Mouse (Mus musculus) T-helper 2 cell (primary cell): ENCODE measurements around the gene Dnajc3.

Experiments
- in situ Hi-C: fragments of 300-600 bp; cut with MboI, MseI; formaldehyde crosslinking; loops from one replicate; pipeline ENCODE4 v1.15.1; 2025; ENCODE audit warnings: high pct_unique_total_duplicates

Gene Dnajc3

DNA sequence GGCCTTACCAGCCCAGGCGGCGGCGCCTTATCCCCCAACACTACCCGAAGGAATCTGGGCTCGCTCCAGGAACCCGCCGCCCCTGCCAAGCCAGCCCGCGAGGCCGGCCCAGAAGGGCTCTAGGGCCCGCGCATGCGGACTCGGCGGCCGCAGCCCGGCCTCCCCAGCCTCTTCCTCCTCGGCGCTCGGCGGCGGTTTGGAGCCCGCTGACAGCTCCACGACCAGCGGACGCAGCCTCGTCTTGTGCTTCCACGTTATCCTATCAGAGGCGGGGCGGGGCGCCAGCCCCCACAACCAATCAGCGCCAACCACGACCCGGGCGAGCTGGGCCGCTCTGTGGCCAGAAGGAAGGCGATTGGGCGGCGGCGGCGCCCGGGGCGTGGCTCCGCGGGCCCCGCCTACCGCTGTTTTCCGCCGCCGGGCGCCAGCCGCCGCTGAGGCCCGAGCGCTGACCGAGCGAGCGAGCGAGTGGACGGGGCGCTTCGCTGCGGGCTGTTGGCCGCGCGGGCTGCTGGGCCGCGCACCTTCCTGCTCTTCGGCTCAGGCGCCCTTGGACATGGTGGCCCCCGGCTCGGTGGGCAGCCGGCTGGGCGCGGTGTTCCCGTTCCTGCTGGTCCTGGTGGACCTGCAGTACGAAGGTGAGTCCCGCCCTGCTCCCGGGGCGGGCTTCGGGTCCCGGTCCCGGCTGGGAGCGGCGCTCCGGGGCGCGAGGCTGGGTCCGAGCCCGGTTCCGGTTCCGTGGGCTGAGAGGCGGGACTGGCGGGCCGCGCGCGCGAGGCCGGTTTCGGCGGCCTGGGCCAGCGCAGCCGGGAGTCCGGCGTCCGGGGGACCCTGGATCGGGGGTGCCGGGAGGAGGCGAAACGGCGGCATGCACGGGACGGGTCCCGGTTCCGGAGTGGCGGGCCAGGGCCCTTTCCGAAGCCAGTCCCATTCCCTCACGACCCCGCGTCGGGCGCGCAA is at the start of gene Dnajc3:
Gene Dnajc3, plus strand, starts transcription at position 444 of the 960 bp plus-strand sequence.
- in situ Hi-C loops = loop anchor here (25.0 kb wide), 1 partner anchor 1349 kb away; the partner anchor contains the start of gene Mbnl2

DNA sequence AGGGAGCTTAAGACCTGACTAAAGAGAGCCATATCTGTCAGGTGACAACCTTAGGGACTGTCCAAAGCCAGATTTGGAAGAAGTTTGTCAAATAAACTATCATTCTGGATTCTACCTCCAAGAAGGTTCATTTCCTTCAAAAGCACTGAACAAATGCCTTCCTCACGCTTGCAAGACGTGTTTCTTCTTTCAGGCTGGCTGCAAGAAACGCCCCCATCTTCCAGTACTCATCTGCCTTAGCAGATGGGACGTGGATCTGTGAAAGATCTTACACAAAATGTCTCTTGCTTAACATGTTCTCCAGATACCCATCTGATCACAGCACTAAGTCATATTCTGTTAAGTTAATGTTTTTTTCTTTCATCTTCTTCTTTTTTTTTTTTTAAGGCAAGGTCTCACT is 47.7 kb upstream of the Dnajc3 start:
- in situ Hi-C loops = no loop called here

DNA sequence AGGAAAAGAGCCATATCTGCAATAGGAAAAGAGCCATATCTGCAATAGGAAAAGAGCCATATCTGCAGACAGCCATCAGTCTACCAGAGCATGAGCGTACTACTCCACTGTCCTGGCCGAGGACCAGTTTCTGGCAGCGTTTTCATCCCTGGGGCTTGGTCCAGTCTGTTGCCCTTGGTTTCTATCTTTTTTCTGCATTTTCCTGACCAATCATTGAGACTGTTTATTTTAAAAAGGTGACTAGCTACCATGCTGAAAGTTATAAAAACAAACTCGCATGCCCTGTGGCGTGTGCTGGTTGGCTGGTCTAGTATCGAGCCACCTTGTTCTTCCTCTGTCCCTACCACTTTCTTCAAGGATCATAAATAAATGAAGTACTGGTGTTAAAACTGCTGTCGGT is 42.5 kb upstream of the Dnajc3 start:
- in situ Hi-C loops = no loop called here

DNA sequence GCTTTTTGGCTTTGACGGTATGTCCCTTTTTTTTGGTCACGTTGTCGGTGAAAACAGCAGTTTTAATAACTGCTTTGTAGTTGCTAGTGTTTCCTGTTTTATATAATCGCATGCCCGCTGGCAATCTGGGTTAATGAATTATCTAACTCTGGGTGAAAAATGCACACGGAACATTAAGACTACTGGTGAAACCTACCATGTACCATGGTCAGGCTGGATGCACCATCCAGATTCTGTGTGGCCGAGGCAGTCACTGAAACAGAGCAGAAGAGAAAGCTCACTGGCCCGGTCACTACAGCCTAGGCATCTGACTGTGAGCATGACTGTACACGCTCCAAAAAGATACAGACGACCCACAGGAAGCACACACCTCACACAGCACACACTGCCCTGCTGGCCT is 42.1 kb upstream of the Dnajc3 start:
- in situ Hi-C loops = no loop called here

DNA sequence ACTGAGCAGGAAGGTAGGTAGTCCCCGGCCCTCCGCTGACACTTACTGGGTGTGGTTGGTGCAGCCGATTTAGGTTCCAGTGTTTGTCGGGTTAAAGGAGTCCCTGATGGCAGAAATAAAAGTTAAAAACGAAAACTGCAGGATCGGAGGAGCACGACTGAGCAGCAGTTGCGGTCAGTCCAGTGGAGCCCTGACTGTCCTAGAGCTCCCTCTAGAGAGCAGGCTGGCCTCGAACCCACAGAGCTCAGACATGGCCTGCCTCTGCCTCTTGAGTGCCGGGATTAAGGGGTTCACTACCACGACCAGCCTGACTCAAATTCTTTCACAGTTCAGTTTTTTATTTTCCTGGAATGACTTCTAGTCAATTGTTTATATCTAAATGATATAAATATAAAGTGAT is 37.8 kb upstream of the Dnajc3 start:
- in situ Hi-C loops = no loop called here

DNA sequence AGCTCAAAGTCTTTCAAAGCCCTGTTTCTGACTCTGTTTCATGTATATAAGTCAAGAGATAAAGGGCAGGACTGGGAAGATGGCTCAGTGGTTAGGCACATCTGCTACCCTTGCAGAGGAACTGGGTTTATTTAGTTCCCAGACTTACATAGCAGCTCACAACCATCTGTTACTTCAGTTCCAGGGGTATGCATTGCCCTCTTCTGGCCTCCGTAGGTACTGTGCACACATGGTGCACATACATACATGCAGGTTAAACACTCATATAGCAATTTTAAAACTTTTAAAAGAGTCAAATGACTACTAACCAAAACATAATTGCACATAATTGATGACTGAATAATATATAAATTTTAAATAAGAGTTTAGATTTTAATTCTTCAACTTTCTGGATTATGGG is 36.9 kb upstream of the Dnajc3 start:
- in situ Hi-C loops = no loop called here

DNA sequence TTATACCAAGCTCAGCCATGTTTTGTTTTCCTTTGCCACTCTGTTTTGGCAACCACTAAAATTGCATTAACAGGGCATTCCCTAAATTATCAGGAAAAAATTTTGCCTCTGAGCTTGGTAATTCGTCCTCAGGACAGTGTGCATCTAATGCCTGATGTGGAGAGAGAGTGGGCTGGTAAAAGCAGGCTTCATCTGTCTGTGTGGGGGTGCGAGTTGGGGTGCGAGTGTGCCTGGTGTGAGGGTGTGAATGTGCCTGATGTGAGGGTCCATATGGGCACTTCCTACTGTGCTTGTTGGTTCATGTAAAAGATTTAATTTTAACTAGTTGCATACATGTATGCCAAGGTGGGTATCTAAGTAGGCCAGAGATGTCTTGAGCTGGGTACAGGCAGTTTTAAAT is 34.4 kb upstream of the Dnajc3 start:
- in situ Hi-C loops = no loop called here

DNA sequence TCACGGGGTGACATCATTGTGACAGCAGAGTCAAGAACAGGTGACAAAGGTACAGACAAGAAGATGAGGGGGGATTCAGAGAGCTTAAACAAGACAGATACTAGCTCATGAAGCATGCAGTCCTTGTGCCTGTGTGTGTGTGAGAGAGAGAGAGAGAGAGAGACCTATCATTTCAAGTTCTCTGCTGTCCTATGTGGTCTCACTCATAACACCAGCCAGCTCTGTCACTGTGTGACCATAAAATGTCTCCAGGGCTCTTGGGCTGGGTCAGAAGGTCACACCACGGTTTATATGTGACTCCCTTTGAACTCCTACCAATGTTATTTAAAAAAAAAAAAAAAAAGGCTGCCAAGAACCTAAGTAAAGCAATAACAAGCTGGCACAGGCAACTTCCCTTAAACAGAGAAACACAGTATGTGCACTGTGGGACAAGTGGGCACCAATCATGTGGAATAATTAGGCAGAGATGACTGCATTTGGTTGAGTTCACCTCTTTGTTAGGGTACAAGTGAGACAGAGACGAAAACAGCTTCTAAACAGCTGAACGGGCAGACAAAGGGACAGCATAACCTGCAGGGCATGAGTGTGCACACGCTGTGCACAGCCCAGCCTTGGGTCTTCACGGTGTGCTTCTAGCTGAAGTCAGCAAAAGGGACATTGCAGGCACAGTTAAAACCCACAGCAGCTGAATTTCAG is 33.8 kb upstream of the Dnajc3 start:
- in situ Hi-C loops = no loop called here

DNA sequence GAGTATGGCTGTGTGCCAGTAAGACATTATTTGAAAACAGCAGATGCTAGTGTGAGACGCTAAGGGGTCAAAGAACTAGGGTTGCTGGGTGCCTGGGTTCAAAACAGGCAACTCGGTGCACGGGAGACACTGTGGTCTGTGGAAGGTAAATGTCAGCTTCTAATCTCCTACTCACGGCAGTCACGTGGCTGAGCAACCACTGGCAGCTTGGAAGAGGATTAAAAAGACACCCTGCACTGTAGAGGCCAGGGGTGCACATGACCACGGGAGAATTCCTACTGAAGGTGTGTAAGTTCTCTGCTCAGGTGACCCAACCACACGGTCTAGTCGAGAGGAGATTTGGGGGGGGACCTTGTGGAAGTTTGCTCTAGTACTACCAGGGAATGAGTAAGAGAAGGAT is 30.2 kb upstream of the Dnajc3 start:
- in situ Hi-C loops = no loop called here

DNA sequence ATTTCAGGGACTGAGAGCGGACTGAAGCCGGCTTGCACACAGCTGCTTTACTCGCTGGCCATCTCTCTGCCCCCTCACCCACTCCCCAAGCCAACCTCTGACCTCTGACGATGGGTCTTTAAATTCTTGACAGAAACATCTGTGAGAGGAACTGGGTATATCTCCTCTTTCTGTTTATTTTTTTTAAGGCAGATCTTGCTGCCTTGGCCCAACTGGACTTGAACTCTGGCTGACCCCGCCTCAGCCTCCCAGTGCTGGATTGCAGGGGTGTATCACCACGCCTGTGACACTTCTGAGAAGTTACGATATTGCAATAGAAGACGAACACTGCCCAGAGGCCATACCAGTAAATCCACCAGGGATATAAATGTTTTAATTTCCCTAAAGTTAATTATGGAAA is 27.9 kb upstream of the Dnajc3 start:
- in situ Hi-C loops = loop anchor here (10.0 kb wide), 1 partner anchor 65 kb away; no protein-coding TSS in a partner anchor

DNA sequence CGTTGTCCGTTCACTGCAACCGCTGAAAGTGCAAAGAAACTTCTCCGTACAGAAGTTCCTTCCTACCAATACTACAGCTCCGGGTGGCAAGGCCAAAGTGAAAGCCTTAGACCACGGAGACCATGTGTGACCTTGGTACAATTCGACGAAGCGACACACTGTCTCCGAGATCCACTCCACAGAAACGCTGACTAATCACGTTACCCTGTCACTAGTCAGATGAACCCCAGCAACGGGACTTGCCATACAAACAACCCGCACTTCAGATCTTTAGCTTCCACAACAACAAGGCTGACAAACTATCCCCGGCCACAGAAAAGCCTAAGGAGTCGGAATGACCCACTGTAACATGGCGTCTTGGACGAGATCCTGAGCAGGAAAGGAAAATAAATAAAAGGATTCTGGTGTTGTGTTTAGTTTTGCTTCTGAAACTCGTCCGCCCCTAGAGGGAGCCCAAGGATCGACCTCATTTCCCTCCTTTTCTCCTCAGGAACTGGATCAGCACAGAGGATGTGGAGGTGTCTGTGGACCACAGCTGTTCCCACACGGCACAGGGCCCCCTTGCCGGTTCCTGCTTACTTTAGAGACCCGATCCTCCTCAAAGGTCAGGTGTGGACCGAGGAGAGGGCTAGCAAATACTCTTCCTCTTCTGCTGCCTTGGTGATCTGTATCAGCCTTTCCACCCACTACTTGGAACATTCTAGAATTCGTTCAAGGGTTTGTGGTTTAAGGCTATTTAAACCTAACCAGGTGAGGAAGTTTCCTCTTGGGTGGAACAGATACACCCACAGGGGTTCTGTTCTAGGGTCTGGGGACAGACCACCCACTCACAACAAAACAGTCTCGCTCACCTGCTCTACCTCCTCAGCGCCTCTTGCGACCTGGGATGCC is 27.2 kb upstream of the Dnajc3 start:
- in situ Hi-C loops = loop anchor here (10.0 kb wide), 1 partner anchor 64 kb away; no protein-coding TSS in a partner anchor

DNA sequence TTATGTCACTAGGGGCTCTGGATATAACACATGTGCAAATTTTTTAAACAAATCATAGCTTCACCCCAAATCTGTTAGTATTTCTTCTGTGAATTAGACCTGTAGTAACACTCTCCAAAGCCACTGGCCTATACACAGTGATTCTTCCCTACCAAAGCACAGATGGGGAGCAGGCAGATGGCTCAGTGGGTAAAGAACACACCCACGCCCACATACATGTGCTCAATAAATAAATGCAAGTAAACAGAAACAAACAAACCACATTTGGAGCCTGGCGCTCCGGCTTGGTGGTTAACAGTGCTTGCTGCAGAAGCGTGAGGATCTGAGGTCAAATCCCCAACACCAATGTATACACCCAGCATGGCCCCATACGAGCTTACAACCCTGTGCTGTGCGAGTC is 26.3 kb upstream of the Dnajc3 start:
- in situ Hi-C loops = loop anchor here (10.0 kb wide), 1 partner anchor 63 kb away; no protein-coding TSS in a partner anchor

DNA sequence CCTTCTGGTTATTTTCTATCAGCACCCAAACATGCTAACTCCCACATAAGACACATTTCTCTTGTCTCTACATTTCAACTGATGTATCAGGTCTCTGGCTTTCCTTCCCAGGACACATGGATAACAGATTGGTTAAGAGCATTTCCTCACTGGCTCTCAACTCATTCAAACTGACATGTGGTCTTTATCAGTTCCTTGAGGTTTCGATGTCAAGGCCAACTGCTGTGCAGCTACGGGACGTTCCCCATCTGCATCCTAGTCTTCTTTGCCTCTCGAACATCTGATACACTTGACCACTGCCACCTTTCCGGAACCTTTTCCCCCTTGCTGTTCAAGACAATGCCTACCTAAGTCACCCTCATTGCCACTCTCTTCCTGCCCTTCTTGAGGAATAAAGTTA is 24.1 kb upstream of the Dnajc3 start:
- in situ Hi-C loops = loop anchor here (10.0 kb wide), 1 partner anchor 61 kb away; no protein-coding TSS in a partner anchor

DNA sequence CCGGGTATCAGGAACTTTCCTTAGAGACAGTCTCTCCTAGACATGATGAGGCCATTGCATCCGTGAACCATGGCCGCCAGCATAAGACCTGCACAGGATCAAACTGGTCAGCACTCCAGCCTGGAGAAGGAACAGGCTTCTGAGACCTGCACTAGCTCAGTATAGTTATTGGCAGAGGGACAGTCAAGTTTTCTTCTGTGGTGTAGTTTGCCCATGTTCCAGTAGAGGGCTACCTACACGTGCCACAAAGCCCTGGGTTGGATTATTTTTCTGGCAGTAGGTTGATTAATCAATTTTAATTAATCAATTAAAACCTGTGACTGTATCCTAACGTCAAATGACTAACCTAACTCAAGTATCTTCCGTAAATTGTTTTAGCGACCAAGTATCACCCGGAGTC is 18.8 kb upstream of the Dnajc3 start:
- in situ Hi-C loops = loop anchor here (10.0 kb wide), 1 partner anchor 56 kb away; no protein-coding TSS in a partner anchor

DNA sequence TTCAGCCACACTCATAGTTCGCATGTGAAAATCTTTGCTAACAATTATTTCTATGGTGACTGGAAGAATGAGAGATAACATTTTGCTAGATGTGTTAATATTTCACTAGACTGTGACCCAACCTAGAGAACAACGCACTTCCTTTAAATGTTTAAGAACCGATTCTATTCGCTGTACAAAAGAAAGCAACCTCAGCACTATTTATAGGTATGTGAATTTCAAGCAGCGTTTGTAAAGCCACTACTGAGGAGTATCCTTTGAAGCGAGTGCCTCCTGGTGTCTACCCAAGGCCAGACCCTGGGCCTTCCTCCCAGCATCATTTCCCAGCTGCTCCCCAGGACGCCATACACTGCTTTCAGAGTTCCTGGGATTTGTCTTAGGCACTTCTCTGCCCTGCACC is 17.1 kb upstream of the Dnajc3 start:
- in situ Hi-C loops = loop anchor here (5.0 kb wide), 1 partner anchor 83 kb away; no protein-coding TSS in a partner anchor

DNA sequence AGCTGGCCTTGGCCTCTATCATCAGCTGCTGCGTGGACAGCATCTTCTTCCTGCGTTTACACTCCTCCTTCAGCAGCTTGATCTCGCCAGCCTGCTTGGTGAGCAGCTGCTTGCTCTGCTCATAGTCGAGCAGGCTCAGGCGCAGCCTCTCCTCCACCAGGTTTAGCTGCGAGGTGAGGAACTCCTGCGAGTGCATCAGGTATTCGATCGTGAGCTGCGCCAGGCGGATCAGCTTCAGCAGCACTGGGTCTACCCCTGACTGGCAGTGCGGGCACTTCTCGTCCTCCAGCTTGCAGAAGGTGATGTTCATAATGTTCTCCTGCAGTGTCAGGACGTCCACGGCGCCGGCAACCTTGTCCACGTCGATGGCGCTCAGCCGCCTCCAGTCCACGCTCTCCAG is 15.5 kb upstream of the Dnajc3 start:
- in situ Hi-C loops = loop anchor here (5.0 kb wide), 1 partner anchor 85 kb away; no protein-coding TSS in a partner anchor

DNA sequence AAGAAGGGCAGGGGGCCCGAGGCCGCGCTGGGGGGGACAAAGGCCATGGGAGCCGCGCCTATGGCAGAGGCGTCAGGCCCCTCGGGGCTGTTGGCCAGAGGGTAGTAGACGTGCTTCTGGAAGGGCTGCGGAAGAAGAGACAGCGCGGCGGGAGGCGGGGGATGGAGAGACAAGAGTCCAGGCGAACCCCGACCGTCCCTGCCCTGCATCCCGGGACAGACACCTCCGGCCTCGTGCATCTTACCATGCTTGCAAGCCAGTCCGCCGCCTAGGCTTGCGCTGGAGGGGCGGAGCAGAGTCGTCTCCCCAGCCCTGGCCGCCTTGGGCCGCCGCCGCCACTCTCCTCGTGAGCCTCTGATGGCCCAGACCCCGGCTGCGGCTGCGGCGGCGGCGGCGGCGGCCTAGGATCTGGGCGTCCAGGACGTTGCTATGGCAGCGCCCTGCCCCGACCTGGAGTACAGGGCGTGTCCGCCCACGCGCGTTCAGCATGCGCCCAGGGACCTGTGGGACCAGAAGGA is 15.1 kb upstream of the Dnajc3 start:
- in situ Hi-C loops = loop anchor here (5.0 kb wide), 1 partner anchor 85 kb away; no protein-coding TSS in a partner anchor

DNA sequence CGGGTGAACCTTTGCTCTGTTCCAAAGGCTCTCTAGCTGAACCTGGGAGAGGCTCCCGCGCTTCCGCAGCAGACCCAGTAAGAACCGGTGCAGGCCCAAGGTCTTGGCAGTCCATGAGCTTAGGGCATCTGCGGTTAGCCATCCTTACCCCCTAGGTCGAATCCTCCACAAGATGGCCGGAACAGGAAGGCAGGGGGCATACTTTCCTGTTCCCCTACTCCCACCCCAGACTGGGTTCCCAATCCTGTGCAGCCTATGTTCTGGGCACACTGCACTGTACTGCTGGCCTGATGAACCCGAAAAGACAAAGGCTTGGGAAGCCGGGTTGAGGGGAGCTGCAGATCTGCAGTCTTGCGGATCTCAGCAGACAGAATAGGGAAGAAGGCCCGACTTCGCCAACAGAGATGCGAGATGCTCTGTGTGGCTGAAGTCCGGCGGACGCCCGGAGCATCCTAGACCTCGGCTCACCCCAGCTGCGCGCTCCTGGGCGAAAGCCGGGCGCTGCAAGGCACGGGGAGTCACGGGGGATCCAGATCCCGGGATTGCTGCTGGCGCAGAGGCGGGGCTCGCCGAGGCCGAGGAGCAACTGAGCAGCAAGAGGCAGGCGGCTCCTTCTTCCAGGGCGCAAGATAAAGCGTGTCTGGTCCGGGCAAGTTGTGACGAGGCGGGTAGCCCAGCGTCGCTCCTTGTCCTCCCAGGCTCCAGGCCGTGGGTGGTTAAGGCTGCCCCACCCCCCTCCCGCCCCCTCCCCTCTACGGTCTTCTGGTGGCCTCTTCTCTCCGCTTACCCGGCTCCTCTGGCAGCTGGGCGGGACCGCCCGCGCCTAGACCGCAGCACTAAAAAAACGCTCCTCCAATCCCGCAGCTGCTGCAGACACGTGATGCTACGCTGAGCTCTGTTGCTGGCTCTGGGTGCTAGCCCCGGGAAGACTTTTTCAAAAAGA is 12.8 kb upstream of the Dnajc3 start, which contains the start of gene Dzip1:
Gene Dzip1, minus strand, starts transcription at position 788 of the 943 bp plus-strand sequence.
- in situ Hi-C loops = loop anchor here (5.0 to 25.0 kb wide), 2 partner anchors 88 to 1362 kb away; partner anchors contain the start of gene Mbnl2

DNA sequence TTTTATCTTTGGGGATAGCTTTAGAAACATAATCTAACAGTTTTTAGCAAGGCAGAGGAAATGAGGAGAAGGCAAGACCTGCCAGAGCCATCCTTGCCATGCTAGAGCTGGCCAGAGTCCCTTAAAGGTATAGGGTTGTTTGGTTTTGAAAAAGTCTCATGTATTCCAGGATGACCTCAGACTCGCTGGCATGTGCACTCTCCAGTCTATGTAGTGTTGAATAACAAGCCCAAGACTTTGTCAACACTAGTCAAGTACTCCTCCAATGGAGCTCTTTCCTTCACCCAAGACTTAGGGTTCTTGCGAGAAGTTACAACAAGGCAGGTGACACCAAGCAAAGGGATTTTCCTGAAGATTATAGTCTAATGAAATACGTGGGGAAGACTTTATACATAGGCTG is 9.2 kb upstream of the Dnajc3 start:
- in situ Hi-C loops = loop anchor here (25.0 kb wide), 1 partner anchor 1359 kb away; the partner anchor contains the start of gene Mbnl2
